Comparison of ENCODE assay signal across 23 mouse cellular contexts in the genomic region with DNA sequence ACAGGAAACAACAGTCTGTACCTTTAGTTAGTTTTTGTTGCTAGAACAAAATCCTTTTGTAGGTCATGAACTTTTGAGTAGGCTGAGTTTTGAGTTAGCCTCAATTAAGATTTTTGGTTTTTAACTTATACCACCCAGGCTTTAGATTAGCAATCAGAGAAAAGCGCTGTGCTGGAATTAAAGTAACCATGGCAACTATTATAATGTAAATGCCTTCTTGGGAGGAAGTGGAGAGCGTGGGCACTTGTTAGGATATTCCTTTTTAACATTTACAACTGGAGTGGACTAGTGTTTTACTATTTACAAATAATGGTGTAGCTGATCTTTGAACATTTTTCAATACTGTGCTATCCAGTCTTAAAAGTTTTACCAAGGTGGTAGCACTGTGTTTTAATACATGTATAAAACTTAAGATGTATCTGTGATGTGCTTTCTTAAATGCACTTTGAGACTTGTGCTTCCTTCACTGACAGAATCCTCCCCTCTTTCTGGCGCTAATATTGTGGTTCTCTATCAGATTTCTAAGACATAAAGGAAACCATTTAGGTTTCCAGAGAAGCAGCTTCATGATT. TPM values are rescaled to one million over a fixed set of nuclear protein-coding genes. Genes with fewer than 3 reads are reported as not detected.
DNase-seq lines count a peak whose midpoint lies in the region; ATAC-seq and TF ChIP-seq lines count a peak whose summit lies in the region.
"Had no signal": no experiment of that assay in that cellular context is flagged by ENCODE, and none has a peak within 500 bp of the region (broad histone marks: within the 10 kb centered on the region; RNA-seq: fewer than 3 reads in every experiment).

No protein-coding gene starts in this region.

- no peak for TF ChIP-seq CTCF in brain, embryonic 14.5 days (IDR thresholded peaks at IDR 0.05; ENCODE audit: borderline replicate concordance, extremely low read depth, insufficient read depth, insufficient read length)

- ATAC-seq in hindbrain, embryonic 11.5 days (ENCODE audit: low FRiP score) = no peak
- no peak for ATAC-seq in megakaryocyte-erythroid progenitor cell, adult 5-6 weeks (replicated peaks; ENCODE audit: low FRiP score, low TSS enrichment, poor library complexity, severe bottlenecking)
- no peak for ATAC-seq in neural tube, embryonic 15.5 days (ENCODE audit: low FRiP score)
- ATAC-seq: intestine, embryonic 15.5 days; lung, postnatal 0 days had no signal

- no peaks in the 10 kb centered on the region for H3K27me3 ChIP-seq in hindbrain, embryonic 11.5 days (ENCODE audit: control insufficient read depth, insufficient read depth, low read length)
- no peaks in the 10 kb centered on the region for H3K27me3 ChIP-seq in hindbrain, embryonic 10.5 days (ENCODE audit: insufficient read depth, poor library complexity, severe bottlenecking)
- H3K27me3 ChIP-seq in neural tube, embryonic 15.5 days (replicated peaks) = no peaks in the 10 kb centered on the region
- H3K27me3 ChIP-seq: embryonic facial prominence, embryonic 12.5 days; intestine, embryonic 15.5 days; neural tube, embryonic 12.5 days had no signal

- peak; percentile 16 for DNase-seq in hindbrain, embryonic 11.5 days (ENCODE audit: low spot score)
- no peak for DNase-seq in hindbrain, embryonic 10.5 days (ENCODE audit: low spot score)
- no peak for DNase-seq in ES-E14 (ENCODE audit: low read depth, low spot score)
- peak; percentile 71 for DNase-seq in brain, embryonic 14.5 days (ENCODE audit: low read depth)
- peak; percentile 49 for DNase-seq in retina, embryonic 14.5 days (ENCODE audit: low spot score)
- DNase-seq: adrenal gland, adult 8-10 months; B cell, adult 2 months; cerebellum, adult 11 months; cerebellum, postnatal 14 days; gastrocnemius, postnatal 14 days; kidney, adult 9 months; kidney, postnatal 25 days; left cerebral cortex, postnatal 4 days; liver; spleen, adult 18-20 months; thymus, adult 18-20 months had no signal

- in situ Hi-C loops in ES-E14 (cut with MboI; ENCODE audit: low sequenced_read_pairs in 2 of 2, unreplicated experiment in 2 of 2) = no loop called here

- no peak overlapping the region for H3K9ac ChIP-seq in hindbrain, embryonic 11.5 days (ENCODE audit: low read depth, low read length)
- no peak overlapping the region for H3K9ac ChIP-seq in ES-E14 (ENCODE audit: insufficient read depth, low read depth, low read length, poor library complexity, severe bottlenecking)
- H3K9ac ChIP-seq in neural tube, embryonic 15.5 days (replicated peaks) = no peak overlapping the region
- H3K9ac ChIP-seq: embryonic facial prominence, embryonic 12.5 days; intestine, embryonic 15.5 days; neural tube, embryonic 12.5 days had no signal

- H3K9me3 ChIP-seq in hindbrain, embryonic 11.5 days (ENCODE audit: control insufficient read depth, low read length) = no peaks in the 10 kb centered on the region
- H3K9me3 ChIP-seq in hindbrain, embryonic 10.5 days = no peaks in the 10 kb centered on the region
- H3K9me3 ChIP-seq in ES-E14 (ENCODE audit: control insufficient read depth, insufficient read depth, low read depth, low read length) = no peaks in the 10 kb centered on the region
- no peaks in the 10 kb centered on the region for H3K9me3 ChIP-seq in neural tube, embryonic 15.5 days (replicated peaks)
- H3K9me3 ChIP-seq: embryonic facial prominence, embryonic 12.5 days; intestine, embryonic 15.5 days; neural tube, embryonic 12.5 days had no signal

- no peak overlapping the region for H3K4me2 ChIP-seq in hindbrain, embryonic 11.5 days (replicated peaks; ENCODE audit: low read depth, low read length)
- H3K4me2 ChIP-seq in neural tube, embryonic 15.5 days = no peak overlapping the region
- H3K4me2 ChIP-seq: embryonic facial prominence, embryonic 12.5 days; intestine, embryonic 15.5 days; neural tube, embryonic 12.5 days had no signal

- no peaks in the 10 kb centered on the region for H3K4me1 ChIP-seq in hindbrain, embryonic 11.5 days (replicated peaks; ENCODE audit: control insufficient read depth, insufficient read depth, low read length)
- H3K4me1 ChIP-seq in hindbrain, embryonic 10.5 days (replicated peaks) = peaks cover 7% of the 10 kb centered on the region
- H3K4me1 ChIP-seq in ES-E14 (ENCODE audit: control insufficient read depth in 2 of 2, insufficient read depth in 2 of 2, low read length in 2 of 2, poor library complexity in 1 of 2) = no peaks in the 10 kb centered on the region; a peak in 1 of 4 replicates
- peaks cover 5% of the 10 kb centered on the region; the same call in 1 of the 2 replicates for H3K4me1 ChIP-seq in neural tube, embryonic 15.5 days
- H3K4me1 ChIP-seq: embryonic facial prominence, embryonic 12.5 days; intestine, embryonic 15.5 days; neural tube, embryonic 12.5 days had no signal

- no peak overlapping the region for H3K4me3 ChIP-seq in hindbrain, embryonic 11.5 days (ENCODE audit: low read depth, low read length)
- H3K4me3 ChIP-seq in hindbrain, embryonic 10.5 days = no peak overlapping the region
- H3K4me3 ChIP-seq in ES-E14 (ENCODE audit: insufficient read depth in 1 of 2, low read depth in 1 of 2, low read length in 2 of 2, poor library complexity in 1 of 2, severe bottlenecking in 1 of 2) = no peak overlapping the region
- H3K4me3 ChIP-seq in neural tube, embryonic 15.5 days (replicated peaks) = no peak overlapping the region
- H3K4me3 ChIP-seq: embryonic facial prominence, embryonic 12.5 days; erythroblast, embryonic 14.5 days; intestine, embryonic 15.5 days; neural tube, embryonic 12.5 days had no signal

- no peak for TF ChIP-seq POLR2A in brain, embryonic 14.5 days (IDR thresholded peaks at IDR 0.05; ENCODE audit: borderline replicate concordance, extremely low read depth, insufficient read depth, insufficient read length, poor library complexity, severe bottlenecking)

- no peak overlapping the region for H3K27ac ChIP-seq in hindbrain, embryonic 11.5 days (ENCODE audit: low read depth, low read length)
- no peak overlapping the region for H3K27ac ChIP-seq in hindbrain, embryonic 10.5 days
- peak overlapping the region; percentile 40; the same call in 1 of the 2 replicates for H3K27ac ChIP-seq in ES-E14 (ENCODE audit: insufficient read depth, low read depth, low read length, poor library complexity, severe bottlenecking)
- H3K27ac ChIP-seq in neural tube, embryonic 15.5 days (replicated peaks) = no peak overlapping the region
- H3K27ac ChIP-seq: embryonic facial prominence, embryonic 12.5 days; intestine, embryonic 15.5 days; neural tube, embryonic 12.5 days had no signal

- H3K36me3 ChIP-seq in hindbrain, embryonic 11.5 days (ENCODE audit: control insufficient read depth, insufficient read depth, low read length) = no peaks in the 10 kb centered on the region
- no peaks in the 10 kb centered on the region for H3K36me3 ChIP-seq in hindbrain, embryonic 10.5 days
- H3K36me3 ChIP-seq in ES-E14 (ENCODE audit: control insufficient read depth, insufficient read depth, low read length, poor library complexity, severe bottlenecking) = no peaks in the 10 kb centered on the region
- no peaks in the 10 kb centered on the region for H3K36me3 ChIP-seq in neural tube, embryonic 15.5 days
- H3K36me3 ChIP-seq: embryonic facial prominence, embryonic 12.5 days; intestine, embryonic 15.5 days; neural tube, embryonic 12.5 days had no signal

- 28% methylated on average over 3 of the region's 3 CpGs for WGBS in hindbrain, embryonic 11.5 days
- WGBS in hindbrain, embryonic 10.5 days = 32% methylated on average over 3 of the region's 3 CpGs
- WGBS in neural tube, embryonic 15.5 days = 29% methylated on average over 3 of the region's 3 CpGs

TF ChIP-seq in ES-E14, 5 proteins besides CTCF, POLR2A, EP300 and RAD21:
- TF ChIP-seq MAFK (IDR thresholded peaks at IDR 0.05; ENCODE audit: insufficient read depth, low read depth, low read length) (no peak), ZC3H11A (IDR thresholded peaks at IDR 0.05; ENCODE audit: borderline replicate concordance, low read depth, low read length) (no peak), HCFC1 (IDR thresholded peaks at IDR 0.05; ENCODE audit: borderline replicate concordance, insufficient read depth, low read length) (no peak), ZNF384 (IDR thresholded peaks at IDR 0.05; ENCODE audit: low read depth, low read length) (no peak), CHD2 (IDR thresholded peaks at IDR 0.05; ENCODE audit: low read depth, low read length) (no peak)

RNA-seq across cellular contexts. Expression of gene Ahcyl2, which starts 21.1 kb away (rescaled TPM):
- 14.5 and 17.4 TPM in 2 replicates for polyA plus RNA-seq in hindbrain, embryonic 11.5 days (2014; fragmentation: Nextera tagmentation; extraction: Ambion mirVana)
- polyA plus RNA-seq in hindbrain, embryonic 10.5 days (2016; fragmentation: Nextera tagmentation; extraction: Ambion mirVana) = 11.5 and 13.0 TPM in 2 replicates
- 15.3 and 17.5 TPM in 2 replicates for total RNA-seq in ES-E14 (2012; rRNA removed)
- polyA plus RNA-seq in brain, embryonic 14.5 days (2012; rRNA removed) = 23.1 and 32.6 TPM in 2 replicates
- 19.6 and 24.8 TPM in 2 replicates for total RNA-seq in megakaryocyte-erythroid progenitor cell, adult 5-6 weeks (2014; fragmentation: Nextera tagmentation)
- 29.7 and 74.5 TPM in 2 replicates for total RNA-seq in megakaryocyte-erythroid progenitor cell, adult 5-6 weeks (2017)
- polyA plus RNA-seq in neural tube, embryonic 15.5 days (2015; fragmentation: Nextera tagmentation; extraction: Ambion mirVana) = 19.4 and 20.8 TPM in 2 replicates

RNA-seq across cellular contexts. Expression of gene Smo, which starts 53.6 kb away (rescaled TPM):
- 38.6 and 39.3 TPM in 2 replicates for polyA plus RNA-seq in hindbrain, embryonic 11.5 days (2014; fragmentation: Nextera tagmentation; extraction: Ambion mirVana)
- 50.3 and 50.4 TPM in 2 replicates for polyA plus RNA-seq in hindbrain, embryonic 10.5 days (2016; fragmentation: Nextera tagmentation; extraction: Ambion mirVana)
- total RNA-seq in ES-E14 (2012; rRNA removed) = 25.7 and 27.3 TPM in 2 replicates
- polyA plus RNA-seq in brain, embryonic 14.5 days (2012; rRNA removed) = 31.5 and 37.8 TPM in 2 replicates
- 27.5 and 34.8 TPM in 2 replicates for total RNA-seq in megakaryocyte-erythroid progenitor cell, adult 5-6 weeks (2014; fragmentation: Nextera tagmentation)
- total RNA-seq in megakaryocyte-erythroid progenitor cell, adult 5-6 weeks (2017) = 24.0 and 31.1 TPM in 2 replicates
- polyA plus RNA-seq in neural tube, embryonic 15.5 days (2015; fragmentation: Nextera tagmentation; extraction: Ambion mirVana) = 10.8 and 18.3 TPM in 2 replicates

Comparison
In these comparisons a context has a peak if more than half of its experiments do, and no peak if none do; other contexts are left out.
1. DNase-seq: peak in hindbrain, embryonic 11.5 days (single experiment), brain, embryonic 14.5 days (single experiment) and retina, embryonic 14.5 days (single experiment); none in hindbrain, embryonic 10.5 days (single experiment) and ES-E14 (single experiment).